Mouse (Mus musculus) urinary bladder, adult 18-20 months (tissue): ENCODE measurements around the gene Plin3.

ENCODE experiments used
- DNase-seq, 2 experiments: peaks; one replicate each; pipeline ENCODE4 v3.0.0; 2022; ENCODE audit warnings: low spot score in 2 of 2, mixed read lengths in 2 of 2

Gene Plin3

DNA sequence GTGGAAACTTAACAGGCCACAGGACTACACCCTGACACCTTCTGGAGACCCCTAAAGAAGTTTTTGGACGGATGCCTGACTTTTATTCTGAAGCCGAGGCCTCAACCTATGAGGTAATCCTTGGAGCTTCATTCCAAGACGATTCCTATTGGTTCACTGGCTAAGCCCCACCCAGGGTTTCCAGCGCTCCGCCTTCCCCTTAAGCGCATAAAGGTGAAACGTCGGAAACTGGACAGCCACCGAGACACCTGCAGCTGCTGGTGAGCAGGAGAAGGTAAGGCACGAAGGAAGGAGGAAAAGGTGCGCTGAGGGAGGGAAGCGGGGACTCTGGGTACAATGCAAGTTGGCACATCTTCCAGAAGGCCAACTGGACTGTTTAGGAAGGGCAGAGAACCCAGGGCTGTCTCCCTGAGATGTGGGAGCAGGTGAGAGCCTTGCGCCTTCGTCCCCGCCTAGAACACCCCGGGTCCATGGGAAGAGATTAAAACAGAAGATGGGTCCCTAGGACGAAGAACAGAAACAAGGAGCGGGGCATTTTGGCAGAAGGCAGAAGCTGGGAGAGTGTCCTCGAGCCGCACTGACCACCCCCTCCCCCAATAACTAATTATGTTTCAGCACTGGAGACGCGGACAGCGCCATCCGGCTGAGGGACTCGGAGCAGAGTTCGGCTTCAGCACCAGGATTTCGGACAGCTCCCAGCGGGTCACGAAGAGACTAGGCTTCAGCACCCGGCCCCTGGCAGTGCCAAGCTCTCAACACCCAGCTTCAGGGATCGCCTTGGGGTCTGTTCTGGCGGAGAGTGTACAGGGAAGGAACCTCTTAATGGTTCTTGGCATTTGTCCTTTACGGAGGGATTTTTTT is 50.9 kb downstream of the Plin3 start:
- DNase-seq: peak; percentile 72 to 85

DNA sequence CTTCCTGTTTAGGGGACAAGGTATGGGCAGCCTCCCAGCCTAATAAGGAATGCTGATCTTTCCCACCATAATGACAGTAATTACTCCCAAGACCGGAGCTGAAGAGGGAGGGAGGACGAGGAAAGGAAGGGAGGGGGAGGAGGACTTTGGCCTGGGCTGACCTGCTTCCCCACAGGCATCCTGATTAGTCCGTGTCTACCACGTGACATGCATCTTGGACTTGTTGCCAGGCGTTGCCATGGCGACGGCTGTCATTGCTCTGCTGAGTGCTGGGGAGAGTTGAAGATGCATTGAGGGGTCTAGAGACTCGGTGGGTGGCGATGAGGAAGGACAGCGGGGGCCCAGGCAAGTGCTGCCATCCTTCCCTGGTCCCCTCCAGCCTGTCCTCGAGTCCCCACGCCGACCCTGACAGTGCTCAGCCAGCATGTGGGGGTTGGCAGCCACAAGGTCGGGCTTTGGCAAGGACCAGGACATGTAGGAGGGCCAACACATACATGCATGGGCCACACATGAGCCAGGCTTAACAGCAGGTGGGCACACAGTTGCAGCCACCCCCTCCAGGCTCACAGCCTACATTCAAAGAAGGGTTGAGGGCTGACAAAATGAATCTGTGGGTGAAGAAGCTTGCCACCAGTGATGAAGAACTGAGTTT is 58.7 kb downstream of the Plin3 start:
- DNase-seq: no peak

DNA sequence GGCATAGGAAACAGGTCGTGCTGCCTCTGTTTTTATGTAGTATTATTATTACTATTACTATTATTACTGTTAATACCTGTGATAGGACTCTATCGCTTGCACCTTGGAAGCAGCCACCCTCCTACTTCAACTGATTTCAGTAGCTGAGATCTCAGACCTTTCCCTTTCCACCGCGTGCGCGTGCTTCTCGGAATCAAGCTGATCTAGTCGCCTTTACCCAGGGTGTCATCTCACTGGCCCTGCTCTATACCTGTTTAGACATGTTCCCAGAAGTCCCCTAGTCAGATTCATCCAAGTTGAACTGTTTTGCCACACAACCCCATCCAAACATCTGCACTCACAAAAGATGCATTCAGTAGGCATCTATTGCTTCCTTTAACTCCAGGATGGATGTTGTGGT is 59.3 kb downstream of the Plin3 start:
- no peak for DNase-seq

DNA sequence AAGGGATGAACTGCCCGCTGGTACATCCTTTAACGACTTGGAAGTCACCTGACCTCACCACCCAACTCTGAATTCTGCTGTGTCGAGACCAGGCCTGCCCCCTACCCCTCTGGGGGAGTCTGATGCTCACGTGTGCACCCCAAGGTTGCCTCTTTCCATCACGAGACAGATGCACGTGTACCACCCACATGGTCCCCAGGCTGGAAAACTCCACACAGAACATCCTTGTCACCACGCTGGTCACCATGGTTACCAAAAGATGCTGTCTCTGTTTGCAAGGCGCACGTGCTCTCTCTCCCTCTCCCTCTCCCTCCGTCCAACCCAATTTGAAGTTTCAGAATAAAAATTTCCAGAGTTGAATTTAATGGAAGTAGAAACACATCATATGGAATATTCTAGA is 62.7 kb downstream of the Plin3 start:
- DNase-seq: no peak
